Mouse (Mus musculus) CD4-positive naive resting alpha-beta T cell, adult 57 days (primary cell): ENCODE data around the gene Crmp1. TPM values are rescaled to one million over a fixed set of nuclear protein-coding genes. Genes with fewer than 3 reads are reported as not detected.

ENCODE experiments used
- total RNA-seq: library from RNA; stranded (reverse); gene quantifications from one replicate; pipeline ENCODE4 v1.2.4, GENCODE M21; 2023

Crmp1 gene
- 21.4 TPM for total RNA-seq

DNA sequence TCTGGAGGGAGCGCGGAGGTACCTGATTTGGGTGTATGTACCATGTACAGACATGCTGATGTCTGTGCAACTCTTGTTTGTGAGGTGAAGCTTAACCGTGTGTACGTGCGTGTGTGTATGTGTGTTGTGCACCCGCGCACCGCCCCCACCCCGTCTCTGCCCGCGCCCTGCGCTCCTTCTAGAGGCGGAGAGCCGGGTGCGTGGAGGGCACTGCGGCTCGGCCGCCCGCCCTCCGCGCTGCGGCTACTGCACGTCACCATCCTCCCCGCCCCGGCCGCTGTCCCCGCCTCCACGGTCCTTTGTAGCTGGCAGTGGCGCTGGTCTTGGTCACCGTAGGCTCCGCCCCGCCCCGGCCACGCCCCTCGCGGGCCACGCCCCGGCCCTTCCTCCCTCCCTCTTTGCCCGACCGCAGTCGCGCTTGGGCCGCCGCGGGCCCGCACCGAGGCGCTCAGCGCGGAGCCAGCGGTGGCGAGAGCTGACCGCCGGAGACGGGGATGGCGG is at the start of gene Crmp1:
Crmp1 (plus strand) TSS at position 290 of the 501 bp plus-strand sequence.

DNA sequence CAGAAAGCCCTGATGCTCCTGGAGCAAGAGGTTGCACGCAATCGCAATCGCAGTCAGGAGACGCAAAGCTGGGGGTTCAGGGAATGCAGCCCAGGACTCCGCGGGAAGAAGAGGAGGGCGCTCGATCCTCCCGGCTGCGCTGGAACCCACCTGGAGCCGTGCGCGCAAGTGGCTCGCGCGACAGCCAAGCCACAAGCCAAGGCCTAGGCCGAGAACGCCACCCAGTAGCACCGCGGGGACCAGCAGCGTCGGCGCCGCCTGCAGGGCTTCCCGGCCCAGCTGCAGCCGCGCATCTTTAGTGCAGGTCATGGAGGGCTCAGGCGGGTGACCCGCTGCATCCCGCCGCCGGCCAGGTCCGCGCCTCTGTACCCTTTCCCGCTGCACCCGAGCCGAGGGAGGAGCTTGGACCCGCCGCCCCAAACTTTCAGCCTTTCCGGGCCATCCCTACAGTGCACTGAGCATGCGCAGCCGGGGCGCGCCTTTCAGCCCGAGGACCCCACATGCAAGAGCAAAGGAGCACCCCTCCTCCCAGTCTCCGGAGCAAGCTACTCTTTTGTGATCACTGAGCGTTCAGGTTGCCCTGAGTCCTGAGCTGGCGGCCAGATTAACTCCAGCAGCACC is 94.9 kb downstream of the Crmp1 start, which contains the start of gene Evc:
Evc (minus strand) TSS at position 410 of the 621 bp plus-strand sequence.

DNA sequence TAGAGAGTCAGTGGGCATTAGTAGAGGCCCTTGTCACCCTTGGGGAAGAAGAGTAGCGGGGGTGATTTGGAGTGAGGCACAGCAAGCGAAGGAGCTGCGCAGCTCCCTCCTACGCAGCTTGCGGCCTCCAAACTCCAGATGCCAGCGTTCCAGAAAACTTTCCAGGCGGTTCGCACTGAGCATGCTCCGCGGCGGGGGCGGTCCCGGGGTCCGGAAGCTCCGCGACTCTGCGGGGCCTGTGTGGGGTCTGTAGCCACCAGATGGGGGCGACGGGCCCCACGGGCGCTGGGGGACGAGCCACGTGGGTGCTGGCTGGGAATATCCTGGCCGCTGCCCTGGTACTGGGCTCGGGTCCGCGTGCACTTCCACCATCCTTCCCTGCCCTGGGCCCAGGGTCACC is 96.5 kb downstream of the Crmp1 start, which contains the start of gene Evc2:
Evc2 (plus strand) TSS at position 212 of the 400 bp plus-strand sequence.

Other genes with a start within 250 kb of the Crmp1 start
- gene Gm1043, start 156.6 kb upstream of the Crmp1 start, total RNA-seq = 21.0 TPM
- not detected for gene Evc, start 95.0 kb downstream of the Crmp1 start, total RNA-seq
- 0.18 TPM for gene Evc2, start 96.6 kb downstream of the Crmp1 start, total RNA-seq